Mouse (Mus musculus): ENCODE data around the gene Cfap57. TPM values are rescaled to one million over a fixed set of nuclear protein-coding genes. Genes with fewer than 3 reads are reported as not detected.

Cfap57 gene
- 0.92 and 1.3 TPM in 2 replicates for polyA plus RNA-seq (2012; rRNA removed)

DNA sequence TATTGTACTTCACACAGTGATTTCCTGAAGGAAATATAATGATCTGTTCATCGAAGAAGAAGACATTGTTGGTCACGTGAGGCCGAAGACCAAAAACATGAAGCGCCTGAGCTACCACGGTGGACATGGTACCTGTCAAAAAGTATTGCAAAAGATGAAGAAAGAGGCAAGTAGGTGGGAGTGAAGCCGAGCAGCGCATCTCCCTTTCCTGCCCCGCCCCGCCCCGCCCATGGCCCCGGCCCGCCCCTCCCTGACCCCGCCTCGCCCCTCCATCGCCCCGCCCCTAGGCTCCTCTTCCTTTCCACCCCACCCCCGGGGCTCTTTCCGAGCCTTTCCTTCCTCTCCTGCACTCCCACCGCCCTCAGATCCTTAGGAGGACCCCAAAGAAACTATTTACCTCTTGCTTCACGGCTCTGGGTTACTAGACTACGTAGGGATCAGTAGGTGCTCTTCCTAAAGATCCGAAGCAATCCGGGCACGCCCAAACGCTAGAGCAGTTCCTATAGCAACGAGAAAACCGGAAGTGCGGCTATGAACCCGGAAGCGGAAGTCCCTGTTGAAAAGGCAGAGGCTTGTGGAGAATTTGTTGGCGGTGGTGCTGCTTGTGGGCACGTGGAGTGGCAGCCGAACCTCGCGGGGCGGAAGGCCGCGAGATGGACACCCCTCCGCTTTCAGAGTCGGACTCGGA, at the start of gene Cfap57, which contains the start of gene Ebna1bp2:
Gene Cfap57, minus strand, starts transcription at position 499 of the 688 bp plus-strand sequence.
Gene Ebna1bp2, plus strand, starts transcription at position 521 of the 688 bp plus-strand sequence.

GRCm38 (mm10) chr4:118658652-118659051, 38.1 kb upstream of the Cfap57 start, which contains the start of gene Olfr62:
Gene Olfr62 (plus strand): TSS chr4:118658952.

GRCm38 (mm10) chr4:118543592-118544260, 76.9 kb downstream of the Cfap57 start, which contains the start of gene Tmem125:
Gene Tmem125 (minus strand): TSS chr4:118544044.

DNA sequence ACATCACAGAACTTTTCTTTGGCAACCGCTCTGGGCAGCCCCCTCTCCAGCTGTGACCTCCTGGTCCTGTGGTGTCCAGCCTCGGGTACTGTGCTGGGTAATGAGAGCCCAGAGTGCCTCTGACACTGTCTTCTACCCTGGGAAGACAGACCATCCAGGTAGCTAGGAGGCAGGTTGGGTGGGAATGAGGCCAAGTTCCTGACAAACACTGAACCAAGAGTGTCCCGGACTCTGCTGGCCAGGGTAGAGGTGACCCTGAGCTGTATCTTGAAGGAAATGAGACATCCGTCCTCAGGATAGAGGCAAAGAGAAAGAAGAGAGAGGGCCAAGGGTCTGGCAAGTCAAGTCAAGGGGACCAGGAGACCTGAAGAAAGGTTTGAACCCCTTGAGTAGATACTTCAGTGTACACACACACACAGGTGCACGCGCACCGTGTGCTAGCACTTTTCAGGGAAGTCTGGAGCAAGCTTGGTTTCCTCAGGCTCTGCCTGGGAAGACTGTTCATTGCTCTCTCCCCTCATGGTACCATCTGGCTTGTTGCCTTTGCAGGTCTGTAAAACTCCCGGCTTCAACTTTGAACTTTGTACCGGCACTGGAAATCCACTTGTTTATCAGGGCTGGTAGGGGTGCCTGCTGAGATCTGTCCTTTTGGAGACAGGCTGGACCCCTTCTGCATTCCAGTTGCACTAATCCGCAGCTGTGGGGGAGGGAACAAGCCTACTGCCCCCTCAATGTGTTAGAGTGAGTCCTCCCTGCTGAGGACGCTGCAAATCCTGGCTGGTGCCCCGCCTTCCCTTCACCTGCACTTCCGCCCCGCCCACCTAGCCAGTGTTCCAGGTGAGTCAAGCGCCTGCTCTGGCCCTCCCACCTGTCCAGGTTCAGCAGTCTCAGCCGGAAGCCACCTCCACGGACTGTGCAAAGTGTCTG, 93.9 kb downstream of the Cfap57 start, which contains the start of gene 2610528J11Rik:
Gene 2610528J11Rik, plus strand, starts transcription at position 592 of the 927 bp plus-strand sequence.

Other genes with a start within 250 kb of the Cfap57 start
- 27.6 and 31.4 TPM in 2 replicates for gene Szt2, start 211.5 kb downstream of the Cfap57 start, polyA plus RNA-seq (2012; rRNA removed)
- 84.1 and 84.8 TPM in 2 replicates for gene Med8, start 211.4 kb downstream of the Cfap57 start, polyA plus RNA-seq (2012; rRNA removed)
- gene Elovl1, start 192.7 kb downstream of the Cfap57 start, polyA plus RNA-seq (2012; rRNA removed) = 46.5 and 49.8 TPM in 2 replicates
- gene Cdc20, start 183.4 kb downstream of the Cfap57 start, polyA plus RNA-seq (2012; rRNA removed) = 25.4 and 26.0 TPM in 2 replicates
- gene Mpl, start 163.3 kb downstream of the Cfap57 start, polyA plus RNA-seq (2012; rRNA removed) = 0.03 TPM in 2 replicates
- 12.6 and 13.4 TPM in 2 replicates for gene Tie1, start 130.7 kb downstream of the Cfap57 start, polyA plus RNA-seq (2012; rRNA removed)
- 0.05 and 0.34 TPM in 2 replicates for gene 2610528J11Rik, start 93.8 kb downstream of the Cfap57 start, polyA plus RNA-seq (2012; rRNA removed)
- gene Tmem125, start 76.7 kb downstream of the Cfap57 start, polyA plus RNA-seq (2012; rRNA removed) = 0.45 and 0.92 TPM in 2 replicates
- gene Ebna1bp2, start within 50 bp of the Cfap57 start, polyA plus RNA-seq (2012; rRNA removed) = 88.1 and 94.5 TPM in 2 replicates
- gene Olfr62, start 38.2 kb upstream of the Cfap57 start, polyA plus RNA-seq (2012; rRNA removed) = not detected in 2 replicates
- 0.01 and 0.08 TPM in 2 replicates for gene Olfr1342, start 72.0 kb upstream of the Cfap57 start, polyA plus RNA-seq (2012; rRNA removed)
- not detected in 2 replicates for gene Olfr1341, start 82.7 kb upstream of the Cfap57 start, polyA plus RNA-seq (2012; rRNA removed)
- not detected in 2 replicates for gene Olfr1340, start 99.4 kb upstream of the Cfap57 start, polyA plus RNA-seq (2012; rRNA removed)
- gene Olfr1339, start 111.4 kb upstream of the Cfap57 start, polyA plus RNA-seq (2012; rRNA removed) = not detected in 2 replicates
- gene Olfr1338, start 138.0 kb upstream of the Cfap57 start, polyA plus RNA-seq (2012; rRNA removed) = not detected in 2 replicates
- gene Olfr1337, start 161.8 kb upstream of the Cfap57 start, polyA plus RNA-seq (2012; rRNA removed) = not detected in 2 replicates
- not detected in 2 replicates for gene Olfr1335, start 189.2 kb upstream of the Cfap57 start, polyA plus RNA-seq (2012; rRNA removed)
- not detected in 2 replicates for gene Olfr1333, start 215.5 kb upstream of the Cfap57 start, polyA plus RNA-seq (2012; rRNA removed)
- not detected in 2 replicates for gene Olfr1331, start 243.9 kb upstream of the Cfap57 start, polyA plus RNA-seq (2012; rRNA removed)